Mouse (Mus musculus) 416B (cell line): ENCODE data around the gene Fadd.

Source experiments
- DNase-seq: peaks from one replicate; pipeline ENCODE4 v3.0.0; 2011; ENCODE audit warnings: low read depth

Fadd gene

GRCm38 (mm10) chr7:144531585-144532378, 50.5 kb downstream of the Fadd start:
- no peak for DNase-seq

GRCm38 (mm10) chr7:144529851-144530250, 52.4 kb downstream of the Fadd start:
- DNase-seq, result no peak

- DNase-seq, result peak; percentile 66
These were observed 54.5 kb downstream of the Fadd start for GRCm38 (mm10) chr7:144527723-144528221.
